Mouse (Mus musculus): ENCODE data around the gene Hvcn1.

DNA sequence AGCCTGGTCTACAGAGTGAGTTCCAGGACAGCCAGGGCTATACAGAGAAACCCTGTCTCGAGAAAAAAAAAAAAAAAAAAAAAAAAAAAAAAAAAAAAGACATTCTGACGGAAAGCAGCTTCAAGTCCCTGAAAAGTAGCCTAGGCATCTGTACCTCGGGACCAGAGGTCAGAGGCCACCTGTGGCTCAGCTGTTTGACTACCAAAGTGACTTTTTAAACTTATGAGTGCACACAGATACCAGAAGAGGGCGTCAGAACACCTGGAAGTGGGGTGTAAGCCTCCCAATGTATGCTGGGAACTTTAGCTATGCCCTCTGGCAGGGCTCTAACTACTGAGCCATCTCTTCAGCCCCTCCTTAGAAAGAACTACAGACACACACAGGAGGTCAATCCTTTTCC is 14.3 kb upstream of the Hvcn1 start:
- no peak for TF ChIP-seq CTCF (conservative IDR thresholded peaks at IDR 0.05; ENCODE audit: low read length)
- no peak for TF ChIP-seq NANOG (IDR thresholded peaks at IDR 0.05; ENCODE audit: borderline replicate concordance, low read length)
- TF ChIP-seq POU5F1 (IDR thresholded peaks at IDR 0.05; ENCODE audit: borderline replicate concordance, low read length), result no peak
